Mouse (Mus musculus) midbrain, postnatal 0 days (tissue): ENCODE data around the gene Pla2g4e. TPM values are rescaled to one million over a fixed set of nuclear protein-coding genes. Genes with fewer than 3 reads are reported as not detected.

ENCODE experiments used
- ATAC-seq: fragments of 200-750 bp; cut with Nextera tagmentation; 2 replicates; pipeline ENCODE4 v1.8.0; 2017; ENCODE audit warnings: moderate number of reproducible peaks, mild to moderate bottlenecking, moderate TSS enrichment, moderate library complexity; ENCODE audit not compliant: low FRiP score
- DNase-seq: peaks from one replicate; pipeline ENCODE4 v3.0.0-alpha.2; 2015; ENCODE audit warnings: low spot score
- H3K27ac ChIP-seq: fragments of 300-500 bp; sonication (generic); 2 replicates; pipeline ENCODE4 v1.5.1; 2014; ENCODE audit warnings: low read depth, mild to moderate bottlenecking, low read length, mixed read lengths
- H3K27me3 ChIP-seq: fragments of 300-500 bp; sonication (generic); 2 replicates; pipeline ENCODE4 v1.6.1; 2014; ENCODE audit warnings: low read length, control low read depth, mixed read lengths; ENCODE audit not compliant: insufficient read depth
- H3K36me3 ChIP-seq: fragments of 300-500 bp; sonication (generic); 2 replicates; pipeline ENCODE4 v1.6.1; 2014; ENCODE audit warnings: low read length, control low read depth, mixed read lengths; ENCODE audit not compliant: insufficient read depth
- H3K4me1 ChIP-seq: fragments of 300-500 bp; sonication (generic); 2 replicates; pipeline ENCODE4 v1.6.1; 2014; ENCODE audit warnings: mild to moderate bottlenecking, control low read depth, antibody characterized with exemption, low read length, mixed read lengths; ENCODE audit not compliant: insufficient read depth
- H3K4me2 ChIP-seq: fragments of 300-500 bp; sonication (generic); 2 replicates; pipeline ENCODE4 v1.6.1; 2014; ENCODE audit warnings: low read depth, mild to moderate bottlenecking, low read length, mixed read lengths; ENCODE audit not compliant: poor library complexity, severe bottlenecking
- H3K4me3 ChIP-seq: fragments of 300-500 bp; sonication (generic); 2 replicates; pipeline ENCODE4 v1.5.1; 2014; ENCODE audit warnings: low read depth, mild to moderate bottlenecking, low read length, moderate library complexity
- H3K9ac ChIP-seq: fragments of 300-500 bp; sonication (generic); replicated peaks from 2 replicates; pipeline ENCODE4 v1.6.1; 2014; ENCODE audit warnings: mild to moderate bottlenecking, low read length, moderate library complexity, mixed read lengths; ENCODE audit not compliant: poor library complexity, severe bottlenecking
- H3K9me3 ChIP-seq: fragments of 300-500 bp; sonication (generic); 2 replicates; pipeline ENCODE4 v1.6.1; 2016; ENCODE audit warnings: low read length, control low read depth
- CTCF ChIP-seq: IDR thresholded peaks from 2 replicates; pipeline ENCODE4 v1.5.1; 2016; ENCODE audit warnings: antibody characterized with exemption, mild to moderate bottlenecking
- WGBS: fragments of 180-500 bp; shearing (Covaris S2); extraction: QIAGEN DNeasy Blood & Tissue Kit; methylation state at CpG from one replicate; pipeline ENCODE4 v1.1.7; 2014; 5-methylcytosine and 5-hydroxymethylcytosine counted together
- polyA plus RNA-seq: library from polyadenylated mRNA; unstranded; fragments of >200 nt; fragmentation: Nextera tagmentation; extraction: Ambion mirVana; gene quantifications from 2 replicates; pipeline ENCODE4 v1.2.1, GENCODE M21; 2015
- total RNA-seq: library from RNA; depleted of rRNA; stranded (reverse); fragments of >200 nt; gene quantifications from 2 replicates; pipeline ENCODE4 v1.2.3, GENCODE M21; 2014

The Pla2g4e gene
- total and polyA plus RNA-seq, 2 experiments from 2014 or later: 10.3 to 18.5 TPM

DNA sequence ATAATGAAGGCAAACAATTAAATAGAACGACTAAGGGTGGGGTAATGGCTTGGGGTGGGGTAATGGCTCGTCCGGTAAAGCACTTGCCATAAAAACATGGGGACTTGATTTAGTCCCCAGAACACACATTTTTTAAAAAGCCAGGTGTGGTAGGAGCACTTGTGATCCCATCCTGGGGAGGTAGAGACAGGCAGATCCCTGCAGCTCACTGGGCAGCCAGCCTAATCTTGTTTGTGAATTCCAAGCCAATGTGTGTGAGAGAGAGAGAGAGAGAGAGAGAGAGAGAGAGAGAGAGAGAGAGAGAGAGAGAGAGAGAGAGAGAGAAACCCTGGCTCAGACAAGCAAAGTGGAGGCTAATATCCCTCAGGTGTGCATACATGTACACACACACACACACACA lies 9.8 kb downstream of the Pla2g4e start:
- Histone ChIP-seq H3K4me2 (no peak overlapping the region), H3K36me3 (no peaks in the 10 kb centered on the region), H3K27ac (no peak overlapping the region), H3K4me1 (no peaks in the 10 kb centered on the region), H3K9me3 (no peaks in the 10 kb centered on the region), H3K9ac (no peak overlapping the region), H3K4me3 (no peak overlapping the region), H3K27me3 (no peaks in the 10 kb centered on the region)
- no peak for DNase-seq
- ATAC-seq: no peak
- WGBS: 74% methylated on average over 3 of the region's 3 CpGs
- no peak for TF ChIP-seq CTCF

DNA sequence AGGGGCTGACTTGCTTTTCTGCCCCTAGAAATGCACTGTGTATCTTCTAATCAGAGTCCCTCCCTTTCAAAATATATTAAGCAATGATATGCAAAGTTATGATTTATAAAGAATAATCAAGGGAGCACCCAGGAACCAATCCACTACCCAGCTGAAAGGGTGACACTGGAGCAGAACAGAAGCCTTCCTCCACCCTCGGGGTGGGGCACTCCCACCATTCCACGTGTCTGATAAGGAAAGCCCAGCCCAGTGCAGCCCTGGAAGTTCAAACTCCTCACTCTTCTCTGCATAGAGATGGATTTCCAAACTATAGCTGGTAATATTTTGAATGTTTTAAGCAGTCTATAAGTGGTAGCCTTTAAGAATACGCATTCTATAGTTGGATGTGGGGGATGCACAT lies 13.5 kb downstream of the Pla2g4e start:
- no peak for TF ChIP-seq CTCF
- H3K36me3 ChIP-seq: no peaks in the 10 kb centered on the region
- H3K9ac ChIP-seq: no peak overlapping the region
- ATAC-seq: no peak
- no peaks in the 10 kb centered on the region for H3K27me3 ChIP-seq
- H3K4me3 ChIP-seq: no peak overlapping the region
- H3K9me3 ChIP-seq: no peaks in the 10 kb centered on the region
- 75% methylated on average over 3 of the region's 3 CpGs for WGBS
- no peak for DNase-seq
- no peak overlapping the region for H3K4me2 ChIP-seq
- no peaks in the 10 kb centered on the region for H3K4me1 ChIP-seq
- no peak overlapping the region for H3K27ac ChIP-seq

DNA sequence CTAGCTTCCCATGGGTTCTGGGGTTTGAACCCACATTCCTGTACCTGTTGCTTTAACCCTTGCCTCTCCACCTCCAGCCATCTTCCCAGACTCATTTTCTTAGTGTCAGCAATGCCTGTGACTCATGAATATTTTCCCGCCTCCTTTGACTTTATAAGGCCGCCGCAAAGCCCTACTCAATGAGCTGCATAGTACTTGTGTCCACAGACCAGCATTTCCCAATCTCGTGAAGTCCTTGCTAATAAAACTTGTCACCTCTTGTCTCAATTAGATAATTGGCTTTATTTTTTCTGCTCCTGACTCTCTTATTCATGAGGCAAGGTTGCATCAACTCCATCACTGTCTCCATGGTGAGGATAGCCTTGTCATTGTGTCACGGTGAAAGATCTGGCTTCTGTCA lies 30.5 kb downstream of the Pla2g4e start:
- no peaks in the 10 kb centered on the region for H3K27me3 ChIP-seq
- DNase-seq: no peak
- H3K4me3 ChIP-seq: no peak overlapping the region
- TF ChIP-seq CTCF: no peak
- no peak overlapping the region for H3K9ac ChIP-seq
- H3K36me3 ChIP-seq: no peaks in the 10 kb centered on the region
- 90% methylated on average over 5 of the region's 5 CpGs for WGBS
- no peaks in the 10 kb centered on the region for H3K9me3 ChIP-seq
- H3K4me2 ChIP-seq: no peak overlapping the region
- no peak for ATAC-seq
- H3K4me1 ChIP-seq: no peaks in the 10 kb centered on the region
- no peak overlapping the region for H3K27ac ChIP-seq

DNA sequence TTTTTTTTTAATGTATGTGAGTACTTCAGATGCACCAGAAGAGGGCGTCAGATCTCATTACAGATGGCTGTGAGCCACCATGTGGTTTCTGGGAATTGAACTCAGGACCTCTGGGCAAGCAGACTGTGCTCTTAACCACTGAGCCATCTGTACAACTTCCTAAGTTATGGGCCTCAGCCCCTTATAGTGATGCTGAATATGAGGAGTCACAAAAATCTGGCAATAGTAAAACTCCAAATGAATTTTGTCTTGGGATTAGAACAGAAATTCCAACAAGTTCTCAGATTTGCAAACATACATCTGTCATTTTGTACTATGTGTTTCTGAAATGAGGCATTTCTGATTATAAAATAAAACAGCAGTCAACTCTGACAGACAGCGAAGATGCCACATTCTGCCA lies 33.7 kb downstream of the Pla2g4e start:
- DNase-seq (no peak), ATAC-seq (no peak)
- Histone ChIP-seq H3K27ac (no peak overlapping the region), H3K9ac (no peak overlapping the region), H3K9me3 (no peaks in the 10 kb centered on the region), H3K4me2 (no peak overlapping the region), H3K36me3 (no peaks in the 10 kb centered on the region), H3K27me3 (no peaks in the 10 kb centered on the region), H3K4me1 (no peaks in the 10 kb centered on the region), H3K4me3 (no peak overlapping the region)
- no peak; the same call in 1 of the 2 replicates for TF ChIP-seq CTCF
- 72% methylated on average over 2 of the region's 2 CpGs for whole genome bisulfite sequencing

- no peak overlapping the region for H3K27ac ChIP-seq
Measured at GRCm38 (mm10) chr2:120207926-120208325, 37.2 kb downstream of the Pla2g4e start.

GRCm38 (mm10) chr2:120207028-120207427 lies 38.1 kb downstream of the Pla2g4e start:
- Histone ChIP-seq H3K27me3 (no peaks in the 10 kb centered on the region), H3K27ac (no peak overlapping the region), H3K9me3 (no peaks in the 10 kb centered on the region), H3K4me2 (no peak overlapping the region), H3K4me1 (no peaks in the 10 kb centered on the region), H3K4me3 (no peak overlapping the region), H3K36me3 (no peaks in the 10 kb centered on the region), H3K9ac (no peak overlapping the region)
- no peak for TF ChIP-seq CTCF
- WGBS: 89% methylated on average over 6 of the region's 6 CpGs
- no peak for DNase-seq
- no peak for ATAC-seq

More at GRCm38 (mm10) chr2:120207926-120208325, 37.2 kb downstream of the Pla2g4e start:
- DNase-seq: no peak
- ATAC-seq: no peak
- Histone ChIP-seq H3K36me3 (no peaks in the 10 kb centered on the region), H3K4me1 (no peaks in the 10 kb centered on the region), H3K4me2 (no peak overlapping the region), H3K9ac (no peak overlapping the region), H3K9me3 (no peaks in the 10 kb centered on the region), H3K27me3 (no peaks in the 10 kb centered on the region), H3K4me3 (no peak overlapping the region)
- TF ChIP-seq CTCF: no peak
- WGBS: 67% methylated on average over 7 of the region's 7 CpGs
